Mouse (Mus musculus) liver, adult (tissue): ENCODE data around the gene Strn4.

Source experiments
- GATA4 ChIP-seq: IDR thresholded peaks from 2 replicates; pipeline ENCODE4 v1.6.1; 2014; ENCODE audit warnings: mild to moderate bottlenecking, low read length; ENCODE audit not compliant: insufficient replicate concordance

The Strn4 gene

GRCm38 (mm10) chr7:16815351-16815941, at the start of gene Strn4:
TSS of gene Strn4 (plus strand) at chr7:16815889.
- TF ChIP-seq GATA4: no peak

GRCm38 (mm10) chr7:16766443-16766842, 49.2 kb upstream of the Strn4 start:
- no peak for TF ChIP-seq GATA4

GRCm38 (mm10) chr7:16775888-16776287, 39.8 kb upstream of the Strn4 start:
- no peak for TF ChIP-seq GATA4

- no peak for TF ChIP-seq GATA4
These were observed 35.6 kb upstream of the Strn4 start for GRCm38 (mm10) chr7:16780076-16780475.

GRCm38 (mm10) chr7:16780825-16781554, 34.7 kb upstream of the Strn4 start, which contains the start of gene Slc1a5:
TSS of gene Slc1a5 (plus strand) at chr7:16781340.
- TF ChIP-seq GATA4: no peak

GRCm38 (mm10) chr7:16781555-16781815, 34.2 kb upstream of the Strn4 start:
- no peak for TF ChIP-seq GATA4

GRCm38 (mm10) chr7:16781816-16782554, 33.7 kb upstream of the Strn4 start:
- TF ChIP-seq GATA4: no peak

GRCm38 (mm10) chr7:16782555-16783125, 33.0 kb upstream of the Strn4 start:
- no peak for TF ChIP-seq GATA4

GRCm38 (mm10) chr7:16783224-16783688, 32.4 kb upstream of the Strn4 start:
- no peak for TF ChIP-seq GATA4

GRCm38 (mm10) chr7:16783758-16784415, 31.8 kb upstream of the Strn4 start:
- TF ChIP-seq GATA4: no peak

GRCm38 (mm10) chr7:16784498-16784976, 31.2 kb upstream of the Strn4 start:
- no peak for TF ChIP-seq GATA4

- TF ChIP-seq GATA4: no peak
These were observed 30.1 kb upstream of the Strn4 start for GRCm38 (mm10) chr7:16785541-16786083.

- no peak for TF ChIP-seq GATA4
These were observed 23.4 kb upstream of the Strn4 start for GRCm38 (mm10) chr7:16792316-16792715.

- no peak for TF ChIP-seq GATA4
These were observed 22.5 kb upstream of the Strn4 start for GRCm38 (mm10) chr7:16793010-16793725.

GRCm38 (mm10) chr7:16794886-16795285, 20.8 kb upstream of the Strn4 start:
- no peak for TF ChIP-seq GATA4
